Comparison of ENCODE assay signal across 8 mouse cellular contexts in genomic region chr17:23774090-23774489, GRCm38 (mm10). TPM values are rescaled to one million over a fixed set of nuclear protein-coding genes. Genes with fewer than 3 reads are reported as not detected.
DNase-seq lines count a peak whose midpoint lies in the region; ATAC-seq and TF ChIP-seq lines count a peak whose summit lies in the region.

No protein-coding gene starts in this region.

- no peak for TF ChIP-seq POLR2A in heart, adult 2 months (IDR thresholded peaks at IDR 0.05; ENCODE audit: insufficient read depth, low read depth, low read length)

- no peak overlapping the region for H3K4me3 ChIP-seq in heart, adult 2 months
- H3K4me3 ChIP-seq in kidney, embryonic 16.5 days (ENCODE audit: low read length), result no peak overlapping the region
- no peak overlapping the region for H3K4me3 ChIP-seq in liver, embryonic 11.5 days (ENCODE audit: low read depth, low read length)
- no peak overlapping the region for H3K4me3 ChIP-seq in neural tube, embryonic 13.5 days

- peaks cover 1% of the 10 kb centered on the region; the same call in 1 of the 2 replicates for H3K4me1 ChIP-seq in heart, adult 2 months (ENCODE audit: control insufficient read depth, insufficient read depth, low read length)
- peaks cover 14% of the 10 kb centered on the region for H3K4me1 ChIP-seq in kidney, embryonic 16.5 days (ENCODE audit: insufficient read depth, low read length)
- H3K4me1 ChIP-seq in liver, embryonic 11.5 days (replicated peaks; ENCODE audit: control insufficient read depth, insufficient read depth, low read length), result peaks cover 9% of the 10 kb centered on the region
- H3K4me1 ChIP-seq in neural tube, embryonic 13.5 days (replicated peaks), result peaks cover 22% of the 10 kb centered on the region

- ATAC-seq in kidney, embryonic 16.5 days (ENCODE audit: low FRiP score, low TSS enrichment), result peak; percentile 56
- peak; percentile 56 for ATAC-seq in liver, embryonic 11.5 days (replicated peaks; ENCODE audit: low FRiP score)
- no peak for ATAC-seq in neural tube, embryonic 13.5 days (ENCODE audit: low read depth)

- no peak overlapping the region for H3K9ac ChIP-seq in heart, adult 2 months (ENCODE audit: low read depth, low read length)
- H3K9ac ChIP-seq in kidney, embryonic 16.5 days (replicated peaks; ENCODE audit: low read length), result no peak overlapping the region; the same call in 1 of the 2 replicates
- H3K9ac ChIP-seq in liver, embryonic 11.5 days (ENCODE audit: low read depth, low read length), result no peak overlapping the region
- no peak overlapping the region for H3K9ac ChIP-seq in neural tube, embryonic 13.5 days

- H3K9me3 ChIP-seq in kidney, embryonic 16.5 days (ENCODE audit: low read length), result no peaks in the 10 kb centered on the region
- H3K9me3 ChIP-seq in liver, embryonic 11.5 days (ENCODE audit: control insufficient read depth, low read length), result no peaks in the 10 kb centered on the region
- H3K9me3 ChIP-seq in neural tube, embryonic 13.5 days, result no peaks in the 10 kb centered on the region

- 2% methylated on average over 12 of the region's 12 CpGs for WGBS in heart, adult 2 months
- 2% methylated on average over 12 of the region's 12 CpGs for WGBS in kidney, embryonic 16.5 days
- WGBS in liver, embryonic 11.5 days, result 8% methylated on average over 12 of the region's 12 CpGs
- 7% methylated on average over 12 of the region's 12 CpGs for WGBS in neural tube, embryonic 13.5 days

- no peaks in the 10 kb centered on the region for H3K27me3 ChIP-seq in heart, adult 2 months (ENCODE audit: control insufficient read depth, insufficient read depth, low read length)
- no peaks in the 10 kb centered on the region for H3K27me3 ChIP-seq in kidney, embryonic 16.5 days (ENCODE audit: insufficient read depth, low read length)
- no peaks in the 10 kb centered on the region for H3K27me3 ChIP-seq in liver, embryonic 11.5 days (replicated peaks; ENCODE audit: control insufficient read depth, insufficient read depth, low read length)
- H3K27me3 ChIP-seq in neural tube, embryonic 13.5 days, result no peaks in the 10 kb centered on the region

- H3K4me2 ChIP-seq in kidney, embryonic 16.5 days (replicated peaks; ENCODE audit: low read depth, low read length), result no peak overlapping the region
- 0 out of 2 replicates have a peak overlapping the region, but pooled peaks have one; percentile 20 for H3K4me2 ChIP-seq in liver, embryonic 11.5 days
- peak overlapping the region; percentile 17; the same call in 1 of the 2 replicates for H3K4me2 ChIP-seq in neural tube, embryonic 13.5 days

- no peaks in the 10 kb centered on the region for H3K79me2 ChIP-seq in heart, adult 2 months (replicated peaks; ENCODE audit: control insufficient read depth, insufficient read depth, low read length)

- peak; percentile 54 to 74 for DNase-seq in urinary bladder, adult 18-20 months (ENCODE audit: low spot score in 2 of 2)
- DNase-seq in urinary bladder, postnatal 10 days (ENCODE audit: low spot score), result no peak
- peak; percentile 91 for DNase-seq in embryo, embryonic 10 days (ENCODE audit: low spot score)
- peak; percentile 85 for DNase-seq in heart, adult 2 months
- peak; percentile 73 for DNase-seq in liver, embryonic 11.5 days (ENCODE audit: low spot score)
- DNase-seq in telencephalon, adult 2 months (ENCODE audit: low read depth, low spot score), result peak; percentile 38

- no peak overlapping the region for H3K27ac ChIP-seq in heart, adult 2 months
- H3K27ac ChIP-seq in kidney, embryonic 16.5 days (ENCODE audit: low read length), result no peak overlapping the region
- no peak overlapping the region for H3K27ac ChIP-seq in liver, embryonic 11.5 days (ENCODE audit: low read depth, low read length)
- no peak overlapping the region for H3K27ac ChIP-seq in neural tube, embryonic 13.5 days (replicated peaks)

- 0 out of 2 replicates have a peak, but pooled peaks have one; percentile 63 for TF ChIP-seq EP300 in heart, adult 2 months (IDR thresholded peaks at IDR 0.05; ENCODE audit: insufficient read depth, low read depth, low read length)

- no peaks in the 10 kb centered on the region for H3K36me3 ChIP-seq in heart, adult 2 months (ENCODE audit: control insufficient read depth, insufficient read depth, low read length)
- no peaks in the 10 kb centered on the region for H3K36me3 ChIP-seq in kidney, embryonic 16.5 days (ENCODE audit: insufficient read depth, low read length)
- H3K36me3 ChIP-seq in liver, embryonic 11.5 days (ENCODE audit: control insufficient read depth, insufficient read depth, low read length), result no peaks in the 10 kb centered on the region
- H3K36me3 ChIP-seq in neural tube, embryonic 13.5 days, result peaks cover 6% of the 10 kb centered on the region; the same call in 1 of the 2 replicates

- intact Hi-C loops in heart, adult 2 months (cut with DNase I), result loop anchor here (2.0 to 5.0 kb wide), 2 partner anchors 69 to 188 kb away; partner anchors contain the start of gene Prss32

- peak; percentile 90 for TF ChIP-seq CTCF in heart, adult 2 months (IDR thresholded peaks at IDR 0.05)

RNA-seq across cellular contexts. Expression of gene Flywch1, which starts 2.7 kb away (rescaled TPM):
- 10 to 100 TPM; 39.4 to 40.1 TPM for total RNA-seq in heart, adult 2 months (2021)
- 25.9 and 33.4 TPM in 2 replicates for polyA plus RNA-seq in heart, adult 2 months (2012; rRNA removed)
- polyA plus RNA-seq in kidney, embryonic 16.5 days (2015; fragmentation: Nextera tagmentation; extraction: Ambion mirVana), result 101 and 104 TPM in 2 replicates
- 39.1 and 42.3 TPM in 2 replicates for polyA plus RNA-seq in liver, embryonic 11.5 days (2014; fragmentation: Nextera tagmentation; extraction: Ambion mirVana)
- 213 and 231 TPM in 2 replicates for polyA plus RNA-seq in neural tube, embryonic 13.5 days (2015; fragmentation: Nextera tagmentation; extraction: Ambion mirVana)

RNA-seq across cellular contexts. Expression of gene Flywch2, which starts 11.8 kb away (rescaled TPM):
- total RNA-seq in heart, adult 2 months (2021), result under 1 TPM; 0.27 to 0.50 TPM
- 1.3 and 1.5 TPM in 2 replicates for polyA plus RNA-seq in heart, adult 2 months (2012; rRNA removed)
- 31.7 and 35.0 TPM in 2 replicates for polyA plus RNA-seq in kidney, embryonic 16.5 days (2015; fragmentation: Nextera tagmentation; extraction: Ambion mirVana)
- polyA plus RNA-seq in liver, embryonic 11.5 days (2014; fragmentation: Nextera tagmentation; extraction: Ambion mirVana), result 9.4 and 10.6 TPM in 2 replicates
- polyA plus RNA-seq in neural tube, embryonic 13.5 days (2015; fragmentation: Nextera tagmentation; extraction: Ambion mirVana), result 60.4 and 66.5 TPM in 2 replicates

RNA-seq across cellular contexts. Expression of gene Srrm2, which starts 16.2 kb away (rescaled TPM):
- 100 to 1,000 TPM; 157 to 161 TPM for total RNA-seq in heart, adult 2 months (2021)
- 318 and 320 TPM in 2 replicates for polyA plus RNA-seq in heart, adult 2 months (2012; rRNA removed)
- 411 and 514 TPM in 2 replicates for polyA plus RNA-seq in kidney, embryonic 16.5 days (2015; fragmentation: Nextera tagmentation; extraction: Ambion mirVana)
- 355 and 398 TPM in 2 replicates for polyA plus RNA-seq in liver, embryonic 11.5 days (2014; fragmentation: Nextera tagmentation; extraction: Ambion mirVana)
- polyA plus RNA-seq in neural tube, embryonic 13.5 days (2015; fragmentation: Nextera tagmentation; extraction: Ambion mirVana), result 535 and 581 TPM in 2 replicates

RNA-seq across cellular contexts. Expression of gene Kremen2, which starts 28.5 kb away (rescaled TPM):
- not detected for total RNA-seq in heart, adult 2 months (2021)
- 0.06 and 0.27 TPM in 2 replicates for polyA plus RNA-seq in heart, adult 2 months (2012; rRNA removed)
- 0.81 and 1.3 TPM in 2 replicates for polyA plus RNA-seq in kidney, embryonic 16.5 days (2015; fragmentation: Nextera tagmentation; extraction: Ambion mirVana)
- 0.60 and 0.73 TPM in 2 replicates for polyA plus RNA-seq in liver, embryonic 11.5 days (2014; fragmentation: Nextera tagmentation; extraction: Ambion mirVana)
- 1.5 and 3.0 TPM in 2 replicates for polyA plus RNA-seq in neural tube, embryonic 13.5 days (2015; fragmentation: Nextera tagmentation; extraction: Ambion mirVana)

RNA-seq across cellular contexts. Expression of gene Paqr4, which starts 33.4 kb away (rescaled TPM):
- total RNA-seq in heart, adult 2 months (2021), result 10 to 100 TPM; 25.5 to 27.2 TPM
- polyA plus RNA-seq in heart, adult 2 months (2012; rRNA removed), result 30.7 and 33.2 TPM in 2 replicates
- 22.9 and 25.4 TPM in 2 replicates for polyA plus RNA-seq in kidney, embryonic 16.5 days (2015; fragmentation: Nextera tagmentation; extraction: Ambion mirVana)
- 10.4 and 11.4 TPM in 2 replicates for polyA plus RNA-seq in liver, embryonic 11.5 days (2014; fragmentation: Nextera tagmentation; extraction: Ambion mirVana)
- 48.3 and 51.5 TPM in 2 replicates for polyA plus RNA-seq in neural tube, embryonic 13.5 days (2015; fragmentation: Nextera tagmentation; extraction: Ambion mirVana)
